Mouse (Mus musculus) adipocyte (in vitro differentiated cells): ENCODE data around the gene Hist1h1e.

Source experiments
- DNase-seq: peaks from one replicate; pipeline ENCODE4 v3.0.0-alpha.2; 2016; ENCODE audit warnings: low spot score

Gene Hist1h1e

DNA sequence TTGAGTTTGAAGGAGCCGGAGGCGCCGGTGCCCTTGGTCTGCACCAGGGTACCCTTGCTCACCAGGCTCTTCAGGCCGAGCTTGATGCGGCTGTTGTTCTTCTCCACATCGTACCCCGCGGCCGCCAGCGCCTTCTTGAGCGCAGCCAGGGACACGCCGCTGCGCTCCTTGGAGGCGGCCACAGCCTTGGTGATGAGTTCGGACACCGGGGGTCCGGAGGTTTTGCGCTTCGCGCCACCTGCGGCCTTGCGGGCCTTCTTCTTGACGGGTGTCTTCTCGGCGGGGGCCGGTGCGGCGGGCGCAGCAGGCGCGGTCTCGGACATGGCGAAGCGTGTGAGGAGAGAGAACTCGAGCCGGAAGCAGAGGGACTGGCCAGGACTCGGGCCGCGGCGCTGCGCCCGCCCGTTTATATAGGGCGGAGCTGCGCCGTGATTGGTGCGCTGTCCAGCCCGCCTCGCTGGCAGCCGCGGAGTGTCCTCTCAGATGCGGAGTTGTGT, at the start of gene Hist1h1e:
Gene Hist1h1e, minus strand, starts transcription at position 384 of the 497 bp plus-strand sequence.
- peak; percentile 87 for DNase-seq

DNA sequence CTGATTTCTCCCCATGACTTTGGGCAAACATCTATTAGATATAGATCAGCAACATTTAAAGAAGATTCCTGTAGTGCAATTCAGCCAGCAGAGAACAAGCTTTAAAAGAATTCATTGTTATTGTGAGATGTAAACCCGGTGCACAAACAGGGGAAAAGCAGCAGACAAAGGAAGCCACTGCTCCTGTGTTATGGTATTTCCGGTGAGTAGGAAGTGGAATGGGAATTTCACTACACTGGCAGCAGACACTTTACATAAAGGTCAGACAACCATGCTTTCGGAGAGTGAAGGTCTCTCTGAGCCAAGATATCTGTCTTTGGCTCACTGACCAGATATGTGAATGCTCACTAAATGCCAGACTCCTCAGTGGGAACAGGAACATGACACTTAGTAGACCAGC, 40.2 kb upstream of the Hist1h1e start:
- DNase-seq = no peak

DNA sequence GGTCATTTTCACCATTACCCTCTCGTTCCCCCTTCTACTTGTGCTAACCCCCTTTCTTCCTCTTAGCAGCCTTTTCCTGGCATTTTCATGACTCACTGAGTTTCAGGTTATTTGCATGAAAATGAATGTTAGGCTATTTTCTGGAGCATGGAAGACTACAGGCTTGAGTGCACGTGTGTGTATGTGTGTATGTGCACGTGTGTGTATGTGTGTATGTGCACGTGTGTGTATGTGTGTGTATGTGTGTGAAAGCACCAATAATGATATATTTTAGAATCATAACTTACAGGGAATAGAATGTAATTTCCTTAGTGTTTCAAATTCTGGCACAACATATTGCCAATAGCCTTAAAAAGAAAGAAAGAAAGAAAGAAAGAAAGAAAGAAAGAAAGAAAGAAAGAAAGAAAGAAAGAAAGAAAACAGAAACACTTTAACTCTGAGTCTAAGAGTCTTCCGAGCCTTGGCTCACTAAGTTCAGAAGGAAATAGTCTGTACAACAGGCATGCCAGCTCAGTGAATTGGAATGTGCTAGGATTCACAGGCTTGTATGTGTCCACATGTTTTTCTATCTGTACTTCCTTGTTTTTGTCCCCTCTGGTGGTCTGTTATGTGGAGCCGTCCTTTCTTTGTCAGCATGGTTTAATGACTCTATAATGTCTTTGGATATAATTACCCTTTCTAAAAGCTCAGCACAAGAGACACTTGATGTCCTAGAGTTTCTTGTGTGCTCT, 37.4 kb upstream of the Hist1h1e start:
- no peak for DNase-seq

DNA sequence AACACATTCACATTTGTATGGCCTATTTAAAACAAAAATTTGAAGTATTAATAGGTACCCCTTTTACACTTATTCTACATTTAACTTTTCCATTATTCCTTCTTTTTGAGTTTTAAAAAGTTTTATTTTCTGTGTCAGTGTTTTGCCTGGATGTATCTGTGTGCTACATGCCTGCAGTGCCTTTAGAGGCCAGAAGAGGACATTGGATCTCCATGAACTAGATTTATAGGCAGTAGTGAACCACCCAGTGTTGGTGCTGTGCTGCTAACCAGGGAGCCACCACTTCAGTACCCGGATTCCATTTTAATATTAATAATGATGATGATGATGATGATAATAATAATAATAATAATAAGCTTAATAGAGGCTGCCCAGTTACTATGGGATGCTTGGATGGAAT, 8.3 kb upstream of the Hist1h1e start:
- DNase-seq = peak; percentile 16

DNA sequence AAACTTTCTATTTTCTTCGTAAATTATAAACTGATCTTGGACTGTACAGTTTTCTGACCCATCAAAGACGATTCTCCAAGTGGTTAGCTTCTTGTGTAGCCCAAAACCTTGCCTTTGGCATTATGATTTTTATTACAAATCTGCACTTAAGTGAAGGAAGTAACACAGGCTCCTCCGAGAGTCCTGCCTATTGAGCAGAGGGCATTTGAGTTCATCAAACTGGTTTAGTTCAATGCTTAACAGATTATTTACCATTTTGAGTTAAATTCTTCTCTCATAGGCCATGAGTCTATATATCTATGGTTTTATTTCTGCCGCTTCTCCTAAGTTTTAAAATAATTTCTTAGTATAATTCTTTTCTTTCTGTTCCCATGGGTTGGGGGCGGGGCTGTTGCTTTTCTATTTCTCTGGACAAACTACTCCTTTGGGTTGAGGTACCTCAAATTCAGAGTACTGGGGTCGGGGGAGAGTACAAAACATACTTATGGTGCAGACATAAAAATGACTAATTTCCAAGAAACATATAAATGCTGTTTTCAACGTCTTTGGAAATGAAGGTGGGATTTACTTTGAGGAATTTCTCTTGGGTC, 598 bp upstream of the Hist1h1e start:
- DNase-seq = peak; percentile 54

DNA sequence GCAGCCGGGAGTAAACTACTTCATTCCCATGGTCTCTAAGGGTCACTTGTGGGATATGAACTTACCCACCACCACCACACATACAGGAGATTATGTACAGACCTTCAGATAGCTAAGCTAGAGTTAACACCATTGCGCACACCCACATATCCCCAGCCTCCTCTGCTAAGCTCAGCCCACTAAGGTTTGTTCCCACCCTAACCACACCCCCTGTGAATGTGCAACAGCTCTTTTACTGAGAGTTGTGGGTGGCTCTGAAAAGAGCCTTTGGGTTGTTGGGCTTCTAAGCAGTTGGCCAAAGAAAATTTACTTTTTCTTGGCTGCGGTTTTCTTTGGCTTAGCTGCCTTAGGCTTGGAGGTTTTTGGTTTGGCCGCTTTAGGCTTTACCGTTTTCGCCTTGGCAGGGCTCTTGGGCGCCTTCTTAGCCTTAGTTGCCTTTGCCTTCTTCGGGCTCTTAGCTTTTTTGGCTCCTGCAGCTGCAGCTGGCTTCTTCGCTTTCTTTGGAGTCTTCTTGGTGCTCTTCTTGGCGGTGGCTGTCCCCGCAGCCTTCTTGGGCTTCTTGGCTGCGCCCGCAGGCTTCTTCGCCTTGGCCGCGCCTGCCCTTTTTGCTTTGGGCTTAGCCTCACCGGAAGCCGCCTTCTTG, 705 bp downstream of the Hist1h1e start:
- DNase-seq = peak; percentile 85

DNA sequence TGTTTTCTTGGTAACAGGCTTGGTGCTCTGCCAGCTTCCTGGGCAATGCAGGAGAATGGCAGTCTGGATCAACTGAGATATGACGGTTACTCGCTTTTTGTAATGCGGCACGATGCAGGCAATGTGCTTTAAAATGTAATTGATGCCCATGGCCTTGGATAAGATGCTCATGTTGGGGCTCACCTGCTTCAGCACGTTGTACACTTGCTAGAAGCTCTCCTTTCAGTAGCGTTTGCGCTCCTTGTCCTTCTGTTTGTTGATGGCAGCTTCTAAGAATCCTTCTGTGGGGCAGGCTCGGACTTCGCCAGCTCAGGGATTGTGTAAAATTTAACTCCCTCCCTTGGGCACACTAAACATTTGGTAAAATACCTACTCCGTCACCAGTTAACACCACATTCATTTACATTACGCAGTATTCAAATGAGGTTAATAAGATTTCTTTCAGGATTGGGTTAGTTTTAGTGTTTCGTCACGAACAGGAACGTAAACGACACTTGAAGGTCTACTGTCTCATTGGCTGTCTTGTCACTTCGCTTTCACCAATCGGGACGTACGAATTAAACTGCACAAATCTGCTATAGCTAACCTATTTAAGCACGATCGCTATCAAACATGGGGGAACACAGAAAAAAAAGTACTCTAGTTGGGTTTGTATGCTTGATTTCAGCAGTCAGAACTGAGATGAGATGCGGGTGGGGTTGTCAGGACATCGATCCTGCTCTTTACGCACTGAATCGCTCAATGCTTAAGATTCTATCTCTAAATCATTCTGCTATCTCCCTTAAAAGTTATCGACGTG, 1.4 kb downstream of the Hist1h1e start, which contains the start of gene Hist1h2be:
Gene Hist1h2be, minus strand, starts transcription at position 392 of the 799 bp plus-strand sequence.
- peak; percentile 93 for DNase-seq

DNA sequence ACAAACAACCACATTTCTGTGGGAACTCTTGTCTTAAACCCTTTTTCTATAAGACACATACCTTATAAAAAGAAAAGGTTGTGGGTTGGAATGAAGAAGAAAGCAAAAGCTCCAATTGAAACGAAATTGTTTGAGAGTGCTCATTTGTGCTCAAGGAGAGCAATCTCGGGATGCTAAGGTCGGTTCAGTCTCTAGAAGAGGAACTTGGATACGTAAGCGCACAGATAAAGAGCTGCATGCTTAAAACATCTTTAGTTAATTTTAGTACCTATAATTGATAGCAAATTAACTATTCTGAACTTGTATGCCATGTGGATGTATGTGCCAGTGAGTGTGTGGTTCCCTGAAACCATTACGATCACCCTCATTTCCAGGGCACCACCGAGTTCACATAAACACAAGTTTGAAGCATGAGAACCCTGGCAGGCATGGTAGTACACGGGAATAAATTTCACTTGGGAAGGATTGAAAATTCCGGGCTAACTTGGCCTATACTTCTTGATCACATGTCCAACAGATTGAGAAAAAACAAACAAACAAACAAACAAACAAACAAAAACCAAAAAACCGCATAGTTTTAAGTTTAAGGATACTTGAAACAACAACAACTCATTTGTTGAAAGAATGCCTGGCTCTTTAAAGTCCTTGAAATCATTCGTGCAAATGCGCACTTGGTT, 2.2 kb downstream of the Hist1h1e start:
- no peak for DNase-seq

DNA sequence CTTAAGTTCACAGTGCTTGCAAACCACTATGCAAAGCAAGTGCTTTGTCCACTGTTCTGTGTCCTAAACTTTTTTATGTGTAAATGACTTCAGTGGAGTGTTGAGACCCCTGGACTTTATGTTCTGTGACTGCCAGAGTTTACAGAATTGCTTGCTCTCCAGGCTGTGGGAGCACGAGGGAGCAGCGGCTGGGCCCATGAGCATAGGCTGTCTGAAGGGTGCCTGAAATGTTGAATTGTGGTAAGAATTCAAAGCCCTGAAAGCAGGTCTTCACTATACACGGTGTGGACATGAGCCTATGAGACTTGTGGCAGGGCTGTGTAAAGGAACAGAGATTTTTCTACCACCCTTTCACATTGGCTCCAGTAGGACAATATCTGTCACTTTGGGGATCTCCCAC, 10.7 kb downstream of the Hist1h1e start:
- DNase-seq = no peak

DNA sequence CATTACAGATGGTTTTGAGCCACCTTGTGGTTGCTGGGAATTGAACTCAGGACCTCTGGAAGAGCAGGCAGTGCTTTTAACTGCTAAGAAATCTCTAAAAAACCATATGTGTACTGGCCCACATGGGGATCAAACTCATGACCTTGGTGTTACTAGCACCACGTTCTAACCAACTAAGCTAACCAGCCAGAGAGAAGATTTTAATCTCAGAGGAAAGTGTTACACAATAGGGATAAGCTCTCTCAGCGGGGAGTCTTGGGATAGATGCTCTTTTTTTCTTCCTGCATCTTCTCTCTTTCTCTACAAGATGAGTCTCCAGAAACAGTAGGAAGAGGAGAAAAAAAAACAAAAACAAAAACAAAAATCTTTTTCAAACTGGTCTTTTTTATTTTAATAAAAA, 12.0 kb downstream of the Hist1h1e start:
- no peak for DNase-seq

DNA sequence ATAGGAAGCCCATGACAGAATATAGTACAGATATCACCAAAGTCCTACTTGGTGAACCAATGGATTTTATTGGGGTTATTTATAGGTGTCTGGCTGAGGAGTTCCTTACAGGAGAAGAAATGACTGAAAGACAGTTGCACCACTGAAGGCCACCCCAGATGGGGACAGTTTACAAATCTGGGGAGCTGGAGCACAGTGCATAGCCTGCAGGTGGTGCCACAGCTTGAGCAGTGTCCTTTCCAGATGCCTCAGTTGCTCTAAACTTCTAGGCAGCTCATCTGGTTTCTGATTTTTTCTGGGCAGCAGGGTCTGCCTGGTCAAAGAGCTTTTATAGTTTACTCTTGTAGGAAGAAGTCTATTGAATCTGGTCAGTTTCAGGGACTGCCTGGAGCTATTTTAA, 12.5 kb downstream of the Hist1h1e start:
- DNase-seq = no peak

DNA sequence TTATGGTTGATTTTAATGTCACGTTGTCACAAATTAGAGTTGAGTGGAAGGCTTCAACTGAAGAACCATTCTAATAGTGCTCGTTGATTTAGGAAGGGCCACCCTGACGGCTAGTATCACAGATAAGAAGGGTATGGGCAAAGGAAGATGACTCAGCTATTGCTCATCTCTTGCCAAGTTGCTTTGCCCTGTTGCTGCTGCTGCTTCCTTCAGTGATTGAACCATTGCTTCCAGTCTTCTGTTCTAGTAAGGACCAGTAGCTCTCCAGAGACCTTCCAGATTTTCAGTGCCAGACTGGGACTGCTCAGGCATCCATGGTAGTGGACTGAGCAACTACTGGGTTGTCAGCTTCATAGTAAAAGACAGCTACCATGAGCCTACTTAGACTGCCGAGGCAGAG, 13.1 kb downstream of the Hist1h1e start:
- DNase-seq = no peak

DNA sequence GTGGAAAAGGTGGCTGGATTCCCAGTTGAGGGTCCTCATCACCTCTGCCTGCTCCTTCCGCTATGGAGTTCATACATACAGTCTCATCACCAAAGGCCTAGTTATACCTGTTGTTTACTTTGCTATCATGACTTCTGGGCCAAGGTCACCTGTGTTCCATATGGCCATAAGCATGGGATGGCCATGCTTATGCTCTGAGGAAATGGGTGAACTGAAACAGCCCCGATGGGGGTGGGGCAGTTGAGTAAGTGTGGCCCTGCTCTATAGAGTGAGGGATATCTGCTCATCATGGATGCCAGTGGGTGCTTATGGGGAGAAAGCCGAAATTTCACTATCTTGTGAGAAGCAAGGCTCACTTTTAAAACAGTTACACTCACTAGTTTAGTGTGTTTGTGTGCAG, 17.3 kb downstream of the Hist1h1e start:
- DNase-seq = no peak

DNA sequence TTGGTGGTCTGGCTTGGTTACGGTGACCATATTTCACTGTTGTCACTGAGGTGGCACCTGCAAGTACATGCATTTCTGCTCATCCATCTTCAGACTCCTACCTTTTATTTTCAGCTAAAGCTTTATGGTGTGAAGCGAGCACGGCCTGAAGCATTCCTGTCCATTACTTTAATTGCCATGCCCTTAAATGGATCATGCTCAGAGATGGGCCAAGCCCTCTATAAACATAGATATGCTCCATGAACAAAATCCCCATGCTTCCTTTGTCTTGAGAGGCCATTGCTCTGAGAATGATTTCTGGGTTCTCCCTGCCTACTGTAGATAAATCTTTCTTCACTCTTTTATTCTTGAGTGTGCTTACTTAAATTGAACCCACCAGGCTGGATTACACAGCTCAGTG, 17.9 kb downstream of the Hist1h1e start:
- no peak for DNase-seq

DNA sequence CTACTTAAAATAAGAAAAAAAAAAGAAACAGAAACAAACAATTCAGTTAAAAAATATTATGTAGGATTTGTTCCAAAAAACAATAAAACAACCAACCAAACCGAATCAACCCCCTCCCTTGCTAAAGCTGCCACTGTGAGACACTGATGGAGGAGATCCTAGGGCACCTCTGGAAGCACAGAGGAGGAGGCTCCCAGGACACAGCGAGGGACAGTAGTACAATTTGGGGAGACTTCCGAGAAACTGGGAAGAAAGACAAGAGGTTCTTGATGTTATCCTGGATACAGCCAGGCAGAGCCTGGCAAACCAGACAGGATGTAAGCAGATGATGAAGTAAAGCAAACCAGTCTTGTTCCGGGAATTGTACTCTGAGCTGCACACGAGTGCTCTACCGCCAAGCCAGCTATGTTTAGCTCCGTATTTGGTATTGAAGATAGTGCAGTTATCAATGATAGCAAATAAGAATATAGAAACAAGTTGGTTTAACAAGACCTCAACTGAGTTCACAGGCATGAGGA, 19.1 kb downstream of the Hist1h1e start:
- no peak for DNase-seq

DNA sequence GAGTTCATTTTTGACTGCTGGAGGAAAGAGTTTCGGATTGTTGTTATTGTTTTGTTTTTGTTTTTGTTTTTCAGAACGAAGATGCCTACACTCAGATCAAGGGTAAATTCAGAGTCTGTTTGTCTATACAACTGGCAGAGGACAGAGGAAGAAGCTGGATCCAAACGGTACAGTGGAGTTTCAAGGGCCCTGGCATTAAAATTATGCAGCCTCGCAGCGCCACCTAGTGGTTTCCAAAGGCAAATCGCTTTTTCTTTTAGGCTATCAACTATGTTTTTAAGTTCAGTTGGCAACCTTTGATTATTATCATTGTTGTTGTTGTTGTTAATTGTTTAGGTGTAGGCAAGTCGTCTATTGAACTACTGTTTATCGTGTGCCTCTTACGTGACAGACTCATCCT, 24.4 kb downstream of the Hist1h1e start:
- DNase-seq = peak; percentile 89

DNA sequence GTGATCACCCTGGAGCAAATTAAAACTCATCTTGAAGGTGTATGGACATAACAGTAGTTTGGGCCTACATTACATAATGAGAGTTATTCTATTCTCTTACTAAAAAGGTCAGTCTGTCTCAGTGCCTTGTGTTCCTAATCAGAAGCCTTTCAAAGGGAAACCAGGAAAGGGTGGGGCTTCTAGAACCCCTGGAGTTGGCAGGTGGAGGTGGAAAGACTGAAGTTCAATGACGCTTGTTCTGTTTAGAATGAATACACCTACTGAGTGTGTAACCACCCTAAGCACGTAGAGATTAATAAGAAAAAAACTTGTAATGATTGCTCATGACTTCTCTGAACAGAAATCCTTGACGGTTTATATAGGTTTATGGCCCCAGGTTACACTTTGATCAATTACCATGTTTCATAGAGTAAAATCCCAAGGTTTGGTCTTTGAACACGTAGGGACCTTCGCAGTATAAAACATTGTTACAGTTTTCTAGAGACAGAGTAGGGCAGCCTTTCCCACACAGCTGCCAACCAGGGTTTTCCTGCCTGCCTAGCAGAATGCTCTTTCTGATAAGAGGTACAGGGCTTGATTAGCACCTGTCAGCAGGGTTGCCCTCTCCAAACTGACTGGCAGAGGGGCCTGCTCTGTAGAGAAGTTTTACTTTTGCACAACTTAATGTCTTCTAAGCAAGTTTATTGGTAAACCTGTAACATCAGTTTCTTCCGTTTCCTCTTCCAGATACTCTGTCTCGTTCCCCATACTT, 26.6 kb downstream of the Hist1h1e start:
- DNase-seq = no peak

DNA sequence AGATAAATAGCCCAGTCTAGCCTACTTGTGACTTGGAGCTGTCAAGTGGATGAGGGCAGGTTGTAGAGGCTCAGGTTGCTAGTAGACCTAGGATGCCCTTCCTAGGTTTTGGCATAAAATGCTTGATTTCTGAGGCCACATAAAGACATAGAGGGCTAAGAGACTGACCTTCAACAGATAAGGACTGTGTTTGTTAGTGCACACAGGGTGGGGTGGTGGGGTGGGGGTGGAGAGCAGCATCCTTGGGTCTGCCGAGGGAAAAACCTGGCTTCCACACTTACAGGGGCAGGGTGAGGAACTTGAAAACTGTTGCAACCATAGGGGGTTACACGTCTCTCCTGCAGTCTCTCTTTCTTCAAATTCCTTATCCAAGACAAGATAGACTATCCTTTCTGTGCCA, 27.2 kb downstream of the Hist1h1e start:
- DNase-seq = no peak

DNA sequence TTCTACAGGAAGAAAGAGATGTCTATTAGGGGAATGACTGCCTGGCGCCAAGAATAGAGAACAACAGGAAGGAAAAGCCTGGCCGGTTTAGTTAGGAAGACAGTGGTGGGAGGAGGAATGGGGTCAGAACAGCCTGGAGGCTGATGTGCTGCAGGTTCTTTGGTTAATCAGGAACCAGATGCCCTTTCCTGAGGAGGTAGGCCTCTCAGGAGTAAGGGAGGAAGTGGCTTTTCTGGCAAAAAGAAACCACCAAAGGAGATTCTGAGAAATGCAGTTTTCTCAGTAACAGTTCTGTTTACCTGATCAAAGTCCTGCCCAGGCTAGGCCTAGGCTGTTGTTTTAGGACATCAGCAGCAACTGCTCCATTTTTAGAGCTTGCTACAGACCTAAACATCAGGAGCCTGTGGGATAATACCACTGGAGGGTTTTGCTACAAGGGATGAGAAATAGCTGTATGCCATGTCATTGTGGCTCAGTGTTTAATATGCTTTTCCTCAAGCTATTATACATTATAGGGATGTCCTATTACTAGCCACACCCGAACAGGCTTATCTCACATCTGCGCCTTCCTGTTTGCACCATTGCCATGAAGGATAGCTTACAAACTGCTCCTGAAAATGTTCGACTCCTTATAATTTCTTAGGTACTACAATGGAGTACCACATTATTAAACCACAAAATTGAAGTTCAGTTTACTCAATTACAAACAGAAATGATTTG, 29.1 kb downstream of the Hist1h1e start:
- no peak for DNase-seq

DNA sequence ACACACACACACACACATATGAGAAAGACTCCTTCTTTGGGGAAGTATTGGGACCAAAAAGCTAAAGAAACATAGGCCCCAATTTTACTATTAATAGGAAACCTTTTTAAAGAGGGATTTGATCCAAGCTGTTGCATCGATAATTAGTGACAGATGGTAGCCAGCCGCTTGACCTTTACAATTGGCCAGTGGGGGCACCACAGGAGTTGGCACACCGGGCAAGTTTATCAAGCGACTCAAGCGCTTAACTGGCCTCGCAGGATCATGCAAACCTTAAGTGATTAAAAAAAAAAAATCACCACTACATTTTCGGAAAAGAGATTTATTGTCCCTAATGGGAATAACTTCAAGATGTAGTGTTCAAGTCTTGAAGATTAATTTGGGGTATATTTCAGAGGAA, 29.7 kb downstream of the Hist1h1e start:
- DNase-seq = no peak
